Mouse (Mus musculus) embryo, embryonic 10 days (tissue): Measurements from ENCODE around the gene Myl12a.
A peak's percentile ranks its signal among the peaks of the same experiment; 100 is the strongest.

Source experiments
- DNase-seq: peaks from one replicate; pipeline ENCODE4 v3.0.0-alpha.2; 2015; ENCODE audit warnings: low spot score

Gene Myl12a

DNA sequence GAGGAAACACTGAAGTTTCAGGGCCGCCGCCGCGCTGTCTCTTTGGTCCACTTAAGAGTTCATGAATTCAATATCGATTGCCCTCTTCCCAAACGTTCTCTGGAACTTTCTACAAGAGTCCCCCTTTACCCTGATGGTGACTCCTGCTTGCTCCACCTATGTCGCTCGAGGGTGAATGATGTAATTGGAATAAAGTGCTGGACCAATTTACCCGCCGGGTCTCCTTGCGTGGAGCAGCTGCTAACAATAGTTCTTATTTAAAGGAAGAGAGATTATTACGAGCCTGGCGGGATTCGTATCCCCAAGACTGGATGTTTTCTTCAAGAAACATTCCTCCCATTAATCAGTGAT is at the start of gene Myl12a:
TSS of gene Myl12a (minus strand) at position 135 of the 351 bp plus-strand sequence.
- no peak for DNase-seq

DNA sequence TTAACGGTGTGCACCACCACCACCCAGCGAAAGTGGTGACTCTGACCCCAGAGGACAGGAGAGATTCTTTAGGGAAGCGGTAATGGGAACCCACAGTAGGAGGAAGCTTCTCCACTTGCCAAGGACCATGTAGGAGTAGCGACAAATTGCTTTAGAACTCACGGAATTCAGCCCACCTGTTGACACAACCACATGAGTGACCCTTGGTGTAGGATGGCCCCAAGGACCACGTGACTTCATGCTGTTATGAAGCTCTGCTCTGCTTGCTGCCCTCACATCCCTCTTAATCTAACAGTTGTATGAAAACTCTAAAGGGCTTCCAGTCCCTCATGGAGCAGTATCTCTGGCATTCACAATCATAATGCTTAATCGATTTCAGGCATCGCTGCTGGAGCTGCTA is 46.6 kb upstream of the Myl12a start:
- no peak for DNase-seq

- no peak for DNase-seq
Measured at GRCm38 (mm10) chr17:71046856-71047255, 44.2 kb upstream of the Myl12a start.

- DNase-seq, result no peak
Measured at GRCm38 (mm10) chr17:71045591-71045990, 42.9 kb upstream of the Myl12a start.

- no peak for DNase-seq
Measured at GRCm38 (mm10) chr17:71042645-71043044, 40.0 kb upstream of the Myl12a start.

DNA sequence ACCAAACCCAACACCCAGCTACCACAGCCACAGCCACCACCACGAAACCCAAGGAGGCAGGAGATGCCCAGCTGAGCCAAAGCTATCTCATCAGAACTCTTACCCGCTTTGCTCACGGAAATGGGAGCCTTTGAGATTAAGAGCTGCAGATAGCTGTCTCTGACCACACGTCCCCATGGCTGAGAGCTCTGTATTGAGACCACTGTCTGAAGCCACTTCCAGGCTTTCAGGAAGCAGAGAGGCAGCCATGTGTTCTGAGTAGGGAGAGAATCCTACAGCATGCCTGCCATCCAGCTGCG is 37.9 kb upstream of the Myl12a start:
- no peak for DNase-seq

DNA sequence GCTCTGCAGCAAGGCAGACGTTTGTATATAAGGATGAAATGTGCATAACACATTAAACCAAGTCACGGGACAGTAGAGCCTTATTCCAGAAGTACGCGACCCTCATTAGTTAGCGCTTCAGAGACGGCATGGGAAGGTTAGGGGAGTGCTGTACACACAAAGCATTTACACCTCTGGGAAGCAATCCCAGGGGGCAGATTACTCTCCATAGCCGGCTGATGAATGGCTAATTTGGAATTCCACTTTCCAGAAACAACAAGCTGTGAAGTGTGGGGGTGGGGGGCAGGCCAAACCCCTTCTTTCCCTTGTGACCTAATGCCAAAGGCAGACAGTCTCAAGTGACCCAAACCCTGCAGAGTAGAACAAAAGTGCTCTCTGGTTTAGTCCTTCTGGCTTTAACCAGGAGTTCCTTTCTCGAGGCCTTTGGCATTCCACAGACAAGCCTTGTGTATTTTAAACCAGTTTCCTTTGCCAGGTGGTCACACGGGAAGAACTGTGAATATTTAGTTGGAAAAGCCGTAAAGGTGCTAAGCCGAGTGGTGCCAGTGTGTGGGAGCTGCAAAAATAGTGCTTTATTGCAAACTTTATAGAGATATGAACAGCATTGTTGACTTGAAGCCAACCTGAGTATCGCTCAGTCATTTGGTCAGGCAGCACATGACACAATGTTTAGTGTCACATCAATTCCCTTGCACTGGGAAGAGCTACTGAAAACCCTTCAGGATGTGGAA is 37.3 kb upstream of the Myl12a start:
- DNase-seq, result peak; percentile 63

DNA sequence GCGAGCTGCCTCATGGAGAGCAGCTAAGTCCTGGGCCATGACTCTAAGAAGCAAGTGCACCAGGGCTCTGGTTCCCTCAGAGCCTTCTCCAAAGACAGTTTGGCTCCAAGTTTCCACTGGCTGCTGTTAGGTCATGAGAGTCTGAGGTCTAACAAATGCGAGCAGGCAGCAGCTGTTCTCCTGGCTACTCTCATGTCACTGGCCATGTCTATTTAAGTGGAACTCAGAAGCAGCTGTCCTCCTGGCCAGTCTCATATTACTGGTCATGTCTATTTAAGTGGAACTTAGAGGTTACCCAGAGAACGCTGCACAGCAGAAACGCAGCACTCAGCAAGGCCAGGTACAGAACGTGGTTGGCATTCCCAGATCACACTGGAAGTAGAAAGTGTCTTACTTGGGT is 36.1 kb upstream of the Myl12a start:
- peak; percentile 31 for DNase-seq

GRCm38 (mm10) chr17:71037188-71037587 is 34.5 kb upstream of the Myl12a start:
- no peak for DNase-seq

- no peak for DNase-seq
Measured at GRCm38 (mm10) chr17:71034472-71034871, 31.8 kb upstream of the Myl12a start.

- no peak for DNase-seq
Measured at GRCm38 (mm10) chr17:71032719-71033118, 30.0 kb upstream of the Myl12a start.

DNA sequence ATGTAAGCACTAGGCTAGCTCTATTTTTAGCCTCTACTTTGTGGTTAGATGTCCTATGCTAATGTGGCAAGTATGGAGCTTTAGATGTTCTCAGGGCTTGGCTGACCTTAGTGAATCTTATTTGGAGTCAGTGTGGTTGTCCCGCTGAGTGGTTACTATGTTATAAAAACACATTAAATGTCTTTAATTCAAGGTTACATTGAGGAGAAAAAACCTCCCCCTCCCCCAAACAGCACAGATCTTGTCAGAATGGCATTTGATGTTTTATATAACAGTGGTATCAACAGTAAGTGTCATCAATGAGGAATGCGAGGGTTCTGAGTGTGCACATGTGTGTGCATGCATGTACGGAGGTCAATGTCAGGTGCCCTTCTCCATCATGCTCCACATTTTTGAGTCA is 24.5 kb upstream of the Myl12a start:
- DNase-seq, result no peak

DNA sequence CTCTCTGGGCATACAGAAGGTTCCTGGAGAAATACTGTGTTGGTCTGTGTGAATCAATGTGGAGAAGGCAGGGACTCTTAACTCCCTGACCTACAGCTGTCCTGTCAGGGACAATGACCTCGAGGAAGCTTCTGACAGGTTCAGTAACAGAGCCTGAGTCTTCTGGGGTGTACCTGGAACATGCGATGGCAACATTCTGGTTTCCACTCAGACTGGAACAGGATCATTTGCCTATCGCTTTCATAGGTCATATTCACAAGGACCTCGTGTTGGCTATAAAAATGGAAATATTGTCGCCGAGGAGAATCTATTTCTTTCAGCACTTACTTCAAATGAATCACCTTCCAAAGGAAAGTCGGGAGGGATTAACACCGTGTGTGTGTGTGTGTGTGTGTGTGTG is 23.2 kb upstream of the Myl12a start:
- no peak for DNase-seq

DNA sequence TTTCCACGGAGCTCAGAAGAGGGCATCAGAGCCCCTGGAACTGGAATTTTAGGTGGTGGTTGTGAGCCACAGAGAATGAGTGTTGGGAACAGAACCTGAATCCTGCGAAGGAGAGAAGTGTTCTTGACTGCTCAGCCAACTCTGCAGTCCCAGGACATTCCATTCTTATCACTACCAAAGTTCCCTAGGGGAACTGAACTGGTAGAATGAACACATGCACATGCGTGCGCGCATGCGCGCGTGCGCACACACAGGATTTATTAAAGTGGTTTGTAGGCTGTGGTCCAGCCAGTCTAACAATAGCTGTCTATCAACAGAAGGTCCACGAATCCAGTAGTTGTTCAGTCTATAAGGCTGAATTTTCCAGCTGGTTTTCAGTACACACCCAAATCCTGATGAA is 21.4 kb upstream of the Myl12a start:
- no peak for DNase-seq

DNA sequence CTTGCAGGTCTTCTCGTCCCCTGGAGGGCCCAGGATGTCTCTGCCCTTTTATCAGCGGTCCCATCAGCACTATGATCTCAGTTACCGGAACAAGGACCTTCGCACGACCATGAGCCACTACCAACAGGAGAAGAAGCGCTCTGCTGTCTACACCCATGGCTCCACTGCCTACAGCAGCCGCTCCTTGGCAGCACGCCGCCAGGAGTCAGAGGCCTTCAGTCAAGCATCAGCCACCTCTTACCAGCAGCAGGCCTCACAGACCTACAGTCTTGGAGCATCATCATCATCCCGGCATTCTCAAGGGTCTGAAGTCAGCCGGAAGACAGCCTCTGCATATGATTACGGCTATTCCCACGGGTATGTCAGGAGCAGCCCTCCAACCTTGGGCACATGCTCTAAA is 20.2 kb upstream of the Myl12a start:
- no peak for DNase-seq

GRCm38 (mm10) chr17:71019860-71020259 is 17.2 kb upstream of the Myl12a start:
- no peak for DNase-seq

DNA sequence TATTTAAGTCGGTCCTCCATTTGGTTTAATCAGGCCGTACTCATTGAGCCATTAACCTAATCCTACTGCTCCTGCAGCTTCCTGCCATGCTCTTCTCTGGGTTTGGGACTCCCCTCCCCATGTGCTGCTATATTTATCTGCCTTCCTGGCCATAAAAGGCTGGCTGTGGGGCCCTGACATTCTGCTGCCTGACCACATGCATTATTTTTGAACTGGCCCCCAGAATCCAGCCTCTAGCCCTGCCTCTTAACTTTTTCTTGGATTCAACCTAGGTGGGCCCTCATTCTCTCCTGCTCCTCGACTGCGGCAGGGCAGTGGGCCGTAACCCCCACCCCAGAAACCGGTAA is 16.6 kb upstream of the Myl12a start:
- no peak for DNase-seq

GRCm38 (mm10) chr17:71018616-71019308 is 16.1 kb upstream of the Myl12a start:
- DNase-seq, result no peak

DNA sequence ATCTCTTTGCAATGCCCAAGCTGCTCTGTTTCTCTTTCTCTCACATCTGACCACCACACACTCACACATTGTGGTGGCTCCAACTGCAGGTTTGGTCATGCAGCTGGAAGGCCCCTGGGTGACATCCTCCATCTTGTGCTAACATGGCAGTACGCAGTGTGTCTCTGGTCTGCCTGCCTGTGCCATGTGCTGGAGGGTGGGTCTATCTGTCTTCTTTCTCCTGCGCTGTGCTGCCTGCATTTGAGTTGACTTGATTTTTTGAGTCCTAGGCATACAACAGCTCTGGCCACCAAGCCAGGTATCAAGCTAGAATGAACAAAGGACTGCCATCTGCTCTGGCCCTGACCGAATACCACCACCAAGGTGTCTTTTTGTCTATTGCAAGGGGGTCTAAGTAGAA is 15.5 kb upstream of the Myl12a start:
- no peak for DNase-seq

- DNase-seq, result no peak
Measured at GRCm38 (mm10) chr17:71017457-71017998, 14.8 kb upstream of the Myl12a start.

DNA sequence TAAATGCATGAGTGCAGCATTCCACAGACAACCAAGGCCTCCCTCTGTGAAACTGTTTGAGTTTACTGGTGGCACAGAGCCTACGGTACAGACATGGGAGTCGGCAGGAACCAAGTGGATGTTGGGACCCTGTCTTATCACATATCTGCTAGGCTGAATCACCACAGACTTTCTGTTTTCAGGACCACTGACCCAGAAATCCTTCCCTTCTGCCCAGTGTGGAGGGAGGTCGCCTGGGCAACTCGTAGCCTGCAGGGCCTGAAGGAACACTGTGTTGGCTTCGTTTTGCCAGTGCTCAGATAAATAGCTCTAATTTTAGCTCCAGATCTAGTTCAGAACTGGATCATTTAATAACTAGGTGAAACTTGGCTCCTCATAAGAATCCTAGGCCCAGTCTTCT is 12.2 kb upstream of the Myl12a start:
- no peak for DNase-seq

GRCm38 (mm10) chr17:71013105-71013504 is 10.4 kb upstream of the Myl12a start:
- no peak for DNase-seq

DNA sequence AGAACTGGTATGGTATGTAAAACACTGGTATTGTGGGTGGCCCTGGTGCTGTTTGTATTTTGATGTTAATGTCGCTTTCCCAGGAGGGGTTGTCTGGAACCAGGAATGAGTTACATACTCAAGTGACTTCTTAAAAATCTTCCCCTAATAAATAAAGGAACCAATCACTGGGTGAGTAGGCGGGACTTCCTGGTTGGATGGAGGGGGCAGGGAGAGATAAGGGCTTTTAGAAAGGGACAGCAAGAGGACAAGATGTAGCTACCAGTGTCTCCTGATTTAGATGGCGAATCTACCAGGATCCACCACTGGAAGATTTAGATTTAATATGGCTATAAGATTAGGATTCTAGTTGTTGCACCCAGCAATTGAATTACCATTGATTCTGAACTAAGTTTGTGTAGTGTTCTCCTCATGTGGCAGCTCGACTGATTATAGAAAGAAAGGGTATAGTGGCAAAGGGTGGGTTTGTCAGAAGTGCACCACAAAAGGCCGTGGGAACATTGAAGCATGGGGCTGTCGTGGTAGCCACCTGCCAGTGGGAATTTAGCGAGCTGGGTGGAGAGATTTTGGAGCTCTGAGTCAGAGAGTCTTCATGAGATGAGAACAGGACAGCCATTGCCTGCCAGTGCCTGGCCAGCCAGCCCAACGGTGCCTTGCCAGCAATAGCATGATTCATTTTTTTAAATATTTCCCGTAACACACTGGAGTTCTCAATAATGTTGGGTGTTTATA is 9.4 kb upstream of the Myl12a start:
- DNase-seq, result no peak
